Mouse (Mus musculus): ENCODE measurements around the gene Ifna13. TPM values are rescaled to one million over a fixed set of nuclear protein-coding genes. Genes with fewer than 3 reads are reported as not detected.

Ifna13 gene
- polyA plus RNA-seq (2012; rRNA removed), result not detected in 2 replicates

DNA sequence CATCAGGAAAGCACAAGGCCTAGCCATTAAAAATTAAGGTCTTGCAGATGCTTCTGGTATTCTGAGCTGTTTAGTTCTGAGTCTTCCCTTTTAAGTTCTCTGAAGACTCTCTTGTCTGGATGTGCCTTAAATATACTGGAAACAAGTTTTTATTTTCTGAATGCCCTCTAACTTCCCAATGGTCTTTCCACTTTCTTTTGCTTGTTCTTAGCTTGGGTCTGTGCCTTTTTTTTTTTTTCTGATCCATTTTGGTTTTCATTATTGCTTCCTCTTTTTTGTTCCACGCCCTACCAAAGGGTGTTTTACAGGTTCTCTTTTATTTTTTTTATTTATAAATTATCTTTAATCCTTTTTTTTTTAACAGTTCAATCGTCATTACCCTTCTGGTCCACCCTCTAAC lies at the start of gene Ifna13:
TSS of gene Ifna13 (minus strand) at position 101 of the 400 bp plus-strand sequence.

DNA sequence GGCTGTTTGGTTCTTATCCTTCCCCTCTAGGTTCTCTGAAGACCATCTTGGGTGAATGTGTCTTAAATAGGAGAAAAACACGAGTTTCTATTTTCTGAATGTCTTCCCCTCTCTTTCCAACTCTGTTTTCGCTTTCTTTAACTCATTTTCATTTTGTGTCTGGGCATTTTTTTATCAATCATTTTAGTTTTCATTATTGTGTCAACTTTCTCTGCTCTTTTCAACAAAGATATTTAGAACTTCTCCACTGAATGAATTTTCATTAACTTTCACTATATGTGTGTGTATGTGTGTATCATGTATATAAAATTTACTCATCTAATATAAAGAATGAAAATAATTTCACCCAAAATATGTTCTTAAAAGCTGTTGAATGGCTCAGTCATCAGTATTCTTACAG lies 47.0 kb upstream of the Ifna13 start, which contains the start of gene Ifnab:
TSS of gene Ifnab (minus strand) at position 101 of the 400 bp plus-strand sequence.

DNA sequence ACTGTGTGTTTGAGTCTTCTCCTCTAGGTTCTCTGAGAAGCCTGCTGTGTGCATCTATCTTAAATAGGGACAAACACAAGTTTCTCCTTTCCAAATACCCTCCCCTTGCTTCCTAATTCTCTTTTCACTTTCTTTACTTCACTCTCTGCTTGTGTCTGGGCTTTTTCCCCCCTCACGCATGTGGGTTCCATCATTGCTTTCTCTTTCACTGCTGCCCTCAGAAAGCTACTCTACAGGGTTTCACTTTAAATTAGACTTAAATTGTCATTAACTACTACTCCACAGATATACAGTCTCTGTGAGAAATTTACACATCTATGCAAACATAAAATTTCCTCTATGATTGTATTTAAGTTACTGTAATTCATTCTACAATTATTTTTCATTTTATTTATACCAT lies 39.6 kb upstream of the Ifna13 start, which contains the start of gene Ifna2:
TSS of gene Ifna2 (minus strand) at position 101 of the 400 bp plus-strand sequence.

DNA sequence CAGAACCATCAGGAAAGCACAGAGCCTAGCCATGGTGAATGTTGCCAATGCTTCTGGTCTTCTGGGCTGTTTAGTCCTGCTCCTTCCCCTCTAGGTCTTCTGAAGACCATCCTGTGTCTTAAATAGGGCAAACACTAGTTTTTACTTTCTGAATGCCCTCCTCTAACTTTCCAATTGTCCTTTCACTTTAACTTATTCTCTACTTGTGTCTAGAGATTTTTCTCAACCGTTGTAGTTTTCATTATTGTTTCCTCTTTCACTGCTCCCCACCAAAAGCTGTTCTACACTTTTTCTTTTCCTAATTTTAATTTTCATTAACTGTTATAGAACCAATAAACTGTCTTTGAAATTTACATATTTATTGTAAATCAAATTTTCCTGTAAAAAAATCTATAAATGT lies 32.6 kb upstream of the Ifna13 start, which contains the start of gene Ifna16:
TSS of gene Ifna16 (minus strand) at position 101 of the 400 bp plus-strand sequence.

DNA sequence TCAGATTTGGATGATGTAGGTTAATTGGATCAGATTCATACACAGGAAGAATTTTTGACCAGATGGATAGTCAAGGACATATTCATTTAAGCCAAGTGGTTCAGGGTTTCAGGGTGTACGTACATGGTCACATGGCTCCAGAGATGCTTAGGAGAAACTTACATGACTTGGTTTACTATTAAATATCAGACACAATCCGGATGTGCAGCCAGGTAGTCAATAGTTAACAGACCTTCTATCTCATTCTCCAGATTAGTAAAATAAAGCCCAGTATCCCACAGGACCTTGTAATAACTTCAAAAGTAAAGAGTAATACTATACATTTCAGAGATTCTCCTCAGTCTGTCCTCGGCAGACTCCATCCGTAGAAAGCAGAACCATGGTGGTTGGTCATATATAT lies 9.9 kb downstream of the Ifna13 start, which contains the start of gene C87499:
TSS of gene C87499 (minus strand) at position 101 of the 400 bp plus-strand sequence.

DNA sequence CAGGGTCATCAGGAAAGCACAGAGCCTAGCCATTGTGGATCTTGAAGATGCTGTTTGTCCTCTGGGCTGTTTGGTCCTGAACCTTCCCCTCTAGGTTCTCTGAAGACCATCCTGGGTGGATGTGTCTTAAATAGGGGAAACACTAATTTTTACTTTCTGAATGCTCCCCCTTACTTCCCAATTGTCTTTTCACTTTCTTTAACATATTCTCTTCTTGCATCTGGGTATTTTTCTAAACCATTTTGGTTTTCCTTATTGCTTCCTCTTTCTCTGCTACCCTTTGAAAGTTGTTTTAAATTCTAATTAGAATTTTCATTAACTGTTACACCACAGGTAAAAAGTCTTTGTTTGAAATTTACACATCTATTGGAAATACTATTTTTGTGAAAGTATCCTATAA lies 41.0 kb downstream of the Ifna13 start, which contains the start of gene Ifna12:
TSS of gene Ifna12 (minus strand) at position 101 of the 400 bp plus-strand sequence.

Other genes with a start within 250 kb of the Ifna13 start
- 1.7 and 1.9 TPM in 2 replicates for gene Hacd4, start 205.5 kb downstream of the Ifna13 start, polyA plus RNA-seq (2012; rRNA removed)
- not detected in 2 replicates for gene Ifnb1, start 121.7 kb downstream of the Ifna13 start, polyA plus RNA-seq (2012; rRNA removed)
- not detected in 2 replicates for gene Ifna15, start 86.2 kb downstream of the Ifna13 start, polyA plus RNA-seq (2012; rRNA removed)
- gene Ifna14, start 72.7 kb downstream of the Ifna13 start, polyA plus RNA-seq (2012; rRNA removed), result not detected in 2 replicates
- gene Ifna9, start 52.1 kb downstream of the Ifna13 start, polyA plus RNA-seq (2012; rRNA removed), result not detected in 2 replicates
- not detected in 2 replicates for gene Ifna12, start 41.1 kb downstream of the Ifna13 start, polyA plus RNA-seq (2012; rRNA removed)
- gene C87499, start 10.0 kb downstream of the Ifna13 start, polyA plus RNA-seq (2012; rRNA removed), result not detected in 2 replicates
- gene Ifna16, start 32.5 kb upstream of the Ifna13 start, polyA plus RNA-seq (2012; rRNA removed), result not detected in 2 replicates
- not detected in 2 replicates for gene Ifna2, start 39.5 kb upstream of the Ifna13 start, polyA plus RNA-seq (2012; rRNA removed)
- gene Ifnab, start 46.9 kb upstream of the Ifna13 start, polyA plus RNA-seq (2012; rRNA removed), result not detected in 2 replicates
- gene Gm26566, start 77.3 kb upstream of the Ifna13 start, polyA plus RNA-seq (2012; rRNA removed), result 0.03 and 0.05 TPM in 2 replicates
- gene Klhl9, start 78.0 kb upstream of the Ifna13 start, polyA plus RNA-seq (2012; rRNA removed), result 9.8 and 10.8 TPM in 2 replicates
- gene Gm13271, start 110.4 kb upstream of the Ifna13 start, polyA plus RNA-seq (2012; rRNA removed), result not detected in 2 replicates
- 0.04 TPM in 1 of 2 replicates, not detected in the other for gene Gm13283, start 115.7 kb upstream of the Ifna13 start, polyA plus RNA-seq (2012; rRNA removed)
- gene Gm13290, start 129.4 kb upstream of the Ifna13 start, polyA plus RNA-seq (2012; rRNA removed), result not detected in 2 replicates
- not detected in 2 replicates for gene Gm13289, start 132.5 kb upstream of the Ifna13 start, polyA plus RNA-seq (2012; rRNA removed)
- not detected in 2 replicates for gene Gm13272, start 135.4 kb upstream of the Ifna13 start, polyA plus RNA-seq (2012; rRNA removed)
- gene Ifnz, start 137.7 kb upstream of the Ifna13 start, polyA plus RNA-seq (2012; rRNA removed), result 0.02 and 0.04 TPM in 2 replicates
- gene Gm13276, start 141.2 kb upstream of the Ifna13 start, polyA plus RNA-seq (2012; rRNA removed), result not detected in 2 replicates
- gene Gm13277, start 144.2 kb upstream of the Ifna13 start, polyA plus RNA-seq (2012; rRNA removed), result not detected in 2 replicates
- gene Gm13278, start 147.1 kb upstream of the Ifna13 start, polyA plus RNA-seq (2012; rRNA removed), result not detected in 2 replicates
- gene Gm13275, start 150.0 kb upstream of the Ifna13 start, polyA plus RNA-seq (2012; rRNA removed), result not detected in 2 replicates
- gene Gm13279, start 152.9 kb upstream of the Ifna13 start, polyA plus RNA-seq (2012; rRNA removed), result not detected in 2 replicates
- gene Gm13285, start 155.2 kb upstream of the Ifna13 start, polyA plus RNA-seq (2012; rRNA removed), result not detected in 2 replicates
- gene Gm13287, start 158.8 kb upstream of the Ifna13 start, polyA plus RNA-seq (2012; rRNA removed), result not detected in 2 replicates
- gene Gm13288, start 161.1 kb upstream of the Ifna13 start, polyA plus RNA-seq (2012; rRNA removed), result 0.02 TPM in 1 of 2 replicates, not detected in the other
- gene Ifna7, start 171.8 kb upstream of the Ifna13 start, polyA plus RNA-seq (2012; rRNA removed), result not detected in 2 replicates
- gene Ifna11, start 175.5 kb upstream of the Ifna13 start, polyA plus RNA-seq (2012; rRNA removed), result not detected in 2 replicates
- not detected in 2 replicates for gene Ifna6, start 183.0 kb upstream of the Ifna13 start, polyA plus RNA-seq (2012; rRNA removed)
- gene Ifna5, start 191.1 kb upstream of the Ifna13 start, polyA plus RNA-seq (2012; rRNA removed), result not detected in 2 replicates
- not detected in 2 replicates for gene Ifna4, start 197.4 kb upstream of the Ifna13 start, polyA plus RNA-seq (2012; rRNA removed)
- gene Ifna1, start 205.6 kb upstream of the Ifna13 start, polyA plus RNA-seq (2012; rRNA removed), result not detected in 2 replicates
- gene Ifne, start 235.7 kb upstream of the Ifna13 start, polyA plus RNA-seq (2012; rRNA removed), result not detected in 2 replicates

Data from liver, embryonic 18 days (tissue).